Mouse (Mus musculus) spleen, adult 2 months (tissue): ENCODE measurements around the gene Mpv17l.

Experiments used
- CTCF ChIP-seq: fragments of 200-500 bp; IDR thresholded peaks from 2 replicates; pipeline ENCODE4 v1.5.1; 2011; ENCODE audit warnings: mild to moderate bottlenecking, inconsistent platforms; ENCODE audit not compliant: insufficient read depth, insufficient read length, insufficient replicate concordance; ENCODE audit errors: extremely low read depth
- POLR2A ChIP-seq: fragments of 200-500 bp; IDR thresholded peaks from 2 replicates; pipeline ENCODE4 v1.6.1; 2011; ENCODE audit warnings: low read depth, low read length, inconsistent platforms

- TF ChIP-seq CTCF (no peak), POLR2A (no peak)
Measured at GRCm38 (mm10) chr16:13907297-13907696, 4.3 kb downstream of the Mpv17l start.
